Mouse (Mus musculus) CH12.LX (cell line): ENCODE measurements at regions not wholly inside any gene's neighbourhood (a gene's known extent, or its start where the extent isn't known, plus 50 kb on each side); places are given as distances from the start of the nearest gene placed in this dataset.

Experiments
- DNase-seq: peaks from one replicate; pipeline ENCODE4 v3.0.0-alpha.2; 2013; ENCODE audit errors: extremely low read depth
- H3K27ac ChIP-seq: 2 replicates; pipeline ENCODE4 v1.5.1; 2012; ENCODE audit warnings: low read depth, mild to moderate bottlenecking, control low read depth, moderate library complexity; ENCODE audit not compliant: insufficient read depth
- H3K27me3 ChIP-seq: replicated peaks from 2 replicates; pipeline ENCODE3; 2012; ENCODE audit warnings: inconsistent platforms
- H3K36me3 ChIP-seq, 2 experiments: replicated peaks in 1 of 2; 2 replicates each; pipeline versions ENCODE3 to v1.6.1; 2012; ENCODE audit warnings: inconsistent platforms in 1 of 2, low read length in 1 of 2, mild to moderate bottlenecking in 1 of 2, mixed read lengths in 1 of 2, moderate library complexity in 1 of 2; ENCODE audit not compliant: control insufficient read depth in 1 of 2, insufficient read depth in 1 of 2
- H3K4me1 ChIP-seq, 2 experiments: 2 replicates each; pipeline ENCODE4 v1.6.1; 2012; ENCODE audit warnings: inconsistent platforms in 1 of 2, moderate library complexity in 1 of 2; ENCODE audit not compliant: insufficient read depth in 2 of 2, control insufficient read depth in 1 of 2
- H3K4me2 ChIP-seq: 2 replicates; pipeline ENCODE4 v1.6.1; 2012; ENCODE audit warnings: low read depth, mild to moderate bottlenecking, control low read depth; ENCODE audit not compliant: poor library complexity, insufficient read depth, severe bottlenecking
- H3K4me3 ChIP-seq, 3 experiments: fragments of 150-350 bp in 1 of 3; sonication (generic) in 1 of 3; replicated peaks in 1 of 3; 2 replicates each; pipeline versions ENCODE3 to v1.5.1; 2011 to 2012; ENCODE audit warnings: low read depth in 2 of 3, low read length in 2 of 3, mild to moderate bottlenecking in 2 of 3, moderate library complexity in 2 of 3, control low read depth in 1 of 3, improper control_type of control experiment in 1 of 3, inconsistent platforms in 1 of 3, mixed read lengths in 1 of 3; ENCODE audit not compliant: poor library complexity in 1 of 3
- H3K79me2 ChIP-seq: replicated peaks from 2 replicates; pipeline ENCODE4 v1.6.1; 2012; ENCODE audit warnings: mild to moderate bottlenecking, moderate library complexity; ENCODE audit not compliant: control insufficient read depth, poor library complexity, insufficient read depth, severe bottlenecking; ENCODE audit errors: extremely low read depth
- H3K9ac ChIP-seq: 2 replicates; pipeline ENCODE4 v1.6.1; 2012; ENCODE audit warnings: low read depth, mild to moderate bottlenecking, control low read depth, moderate library complexity; ENCODE audit not compliant: insufficient read depth
- H3K9me3 ChIP-seq: replicated peaks from 2 replicates; pipeline ENCODE3; 2012; ENCODE audit warnings: low read length, inconsistent platforms, mixed read lengths
- CHD1 ChIP-seq: IDR thresholded peaks from 2 replicates; pipeline ENCODE4 v1.6.1; 2012; ENCODE audit warnings: low read depth, low read length, improper control_type of control experiment, inconsistent platforms
- CHD2 ChIP-seq: IDR thresholded peaks from 2 replicates; pipeline ENCODE4 v1.6.1; 2011; ENCODE audit warnings: low read length, improper control_type of control experiment
- CTCF ChIP-seq, 2 experiments: IDR thresholded peaks in 1 of 2; conservative IDR thresholded peaks in 1 of 2; 2 replicates each; pipeline ENCODE4 v1.5.1; 2011 to 2012; ENCODE audit warnings: low read depth in 2 of 2, low read length in 2 of 2, improper control_type of control experiment in 1 of 2, inconsistent platforms in 1 of 2, mild to moderate bottlenecking in 1 of 2, moderate library complexity in 1 of 2
- ELF1 ChIP-seq: IDR thresholded peaks from 2 replicates; pipeline ENCODE4 v1.6.1; 2014; ENCODE audit warnings: low read depth, mild to moderate bottlenecking, inconsistent platforms, low read length, improper control_type of control experiment
- ETS1 ChIP-seq: conservative IDR thresholded peaks from 2 replicates; pipeline ENCODE4 v1.6.1; 2012; ENCODE audit warnings: low read depth, mild to moderate bottlenecking, inconsistent platforms, low read length, improper control_type of control experiment, moderate library complexity
- GABPA ChIP-seq: IDR thresholded peaks from 2 replicates; pipeline ENCODE4 v1.6.1; 2012; ENCODE audit warnings: low read depth, low read length, improper control_type of control experiment, inconsistent platforms; ENCODE audit not compliant: insufficient replicate concordance
- JUND ChIP-seq: conservative IDR thresholded peaks from 2 replicates; pipeline ENCODE4 v1.6.1; 2011; ENCODE audit warnings: low read depth, low read length, improper control_type of control experiment
- MAX ChIP-seq: IDR thresholded peaks from 2 replicates; pipeline ENCODE4 v1.6.1; 2011; ENCODE audit warnings: low read length, improper control_type of control experiment
- NELFE ChIP-seq: IDR thresholded peaks from 2 replicates; pipeline ENCODE4 v1.6.1; 2011; ENCODE audit warnings: low read depth, low read length, improper control_type of control experiment
- RCOR1 ChIP-seq: conservative IDR thresholded peaks from 2 replicates; pipeline ENCODE4 v1.6.1; 2012; ENCODE audit warnings: low read depth, mild to moderate bottlenecking, inconsistent platforms, low read length, improper control_type of control experiment
- SIN3A ChIP-seq: IDR thresholded peaks from 2 replicates; pipeline ENCODE4 v1.6.1; 2012; ENCODE audit warnings: low read length, improper control_type of control experiment, inconsistent platforms
- SMC3 ChIP-seq: IDR thresholded peaks from 2 replicates; pipeline ENCODE4 v1.6.1; 2011; ENCODE audit warnings: low read depth, low read length, improper control_type of control experiment
- TBP ChIP-seq: conservative IDR thresholded peaks from 2 replicates; pipeline ENCODE4 v1.6.1; 2011; ENCODE audit warnings: low read depth, low read length, improper control_type of control experiment
- UBTF ChIP-seq: IDR thresholded peaks from 2 replicates; pipeline ENCODE4 v1.6.1; 2012; ENCODE audit warnings: low read depth, mild to moderate bottlenecking, inconsistent platforms, low read length, improper control_type of control experiment, moderate library complexity
- USF1 ChIP-seq: IDR thresholded peaks from 2 replicates; pipeline ENCODE4 v1.6.1; 2014; ENCODE audit warnings: low read depth, mild to moderate bottlenecking, inconsistent platforms, low read length, improper control_type of control experiment
- USF2 ChIP-seq: conservative IDR thresholded peaks from 2 replicates; pipeline ENCODE4 v1.6.1; 2011; ENCODE audit warnings: low read depth, low read length, improper control_type of control experiment
- ZMIZ1 ChIP-seq: IDR thresholded peaks from 2 replicates; pipeline ENCODE4 v1.6.1; 2012; ENCODE audit warnings: low read depth, mild to moderate bottlenecking, inconsistent platforms, low read length, improper control_type of control experiment
- dilution Hi-C: fragments of 300-500 bp; cut with MboI; formaldehyde crosslinking; loops from 2 replicates; pipeline ENCODE4 v1.14.3; 2020; ENCODE audit warnings: low sequenced_read_pairs; ENCODE audit not compliant: extremely low pct_unique_long_range_greater_than_20kb, extremely low pct_ligation_motif_present
- in situ Hi-C: fragments of 300-500 bp; cut with MboI; formaldehyde crosslinking; loops from 3 replicates; pipeline ENCODE4 v1.14.3; 2019; ENCODE audit warnings: low sequenced_read_pairs, low pct_ligation_motif_present, low pct_unique_long_range_greater_than_20kb, mixed read lengths

DNA sequence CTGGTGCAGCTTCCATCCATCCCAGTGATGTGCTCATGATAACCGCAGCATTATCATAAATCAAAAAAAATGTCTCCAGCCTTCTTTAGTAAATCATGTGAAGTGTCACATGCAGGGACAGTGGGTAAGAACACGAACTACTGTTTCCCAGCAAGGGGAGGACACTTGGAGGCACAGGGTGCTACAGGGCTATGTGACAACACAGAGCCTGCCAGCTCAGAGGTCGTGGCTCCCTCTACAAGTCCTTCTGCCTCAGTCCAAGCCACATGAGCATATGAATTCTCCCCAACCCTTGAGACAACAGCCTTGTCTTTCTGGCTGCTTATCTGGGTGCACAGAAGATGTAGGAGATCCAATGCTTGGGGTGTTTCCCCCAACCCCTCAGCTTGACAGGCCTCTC is 93.7 kb upstream of the Atp6ap2 start:
- Histone ChIP-seq H3K27me3 (no peaks in the 10 kb centered on the region), H3K4me3 (no peak overlapping the region), H3K27ac (no peak overlapping the region), H3K79me2 (no peaks in the 10 kb centered on the region), H3K4me2 (no peak overlapping the region), H3K9ac (no peak overlapping the region), H3K36me3 (no peaks in the 10 kb centered on the region), H3K9me3 (no peaks in the 10 kb centered on the region), H3K4me1 (no peaks in the 10 kb centered on the region)
- in situ Hi-C loops (no loop called here), dilution Hi-C loops (no loop called here)
- no peak for TF ChIP-seq NELFE
- TF ChIP-seq ZMIZ1 = no peak
- TF ChIP-seq GABPA = no peak
- DNase-seq = no peak

DNA sequence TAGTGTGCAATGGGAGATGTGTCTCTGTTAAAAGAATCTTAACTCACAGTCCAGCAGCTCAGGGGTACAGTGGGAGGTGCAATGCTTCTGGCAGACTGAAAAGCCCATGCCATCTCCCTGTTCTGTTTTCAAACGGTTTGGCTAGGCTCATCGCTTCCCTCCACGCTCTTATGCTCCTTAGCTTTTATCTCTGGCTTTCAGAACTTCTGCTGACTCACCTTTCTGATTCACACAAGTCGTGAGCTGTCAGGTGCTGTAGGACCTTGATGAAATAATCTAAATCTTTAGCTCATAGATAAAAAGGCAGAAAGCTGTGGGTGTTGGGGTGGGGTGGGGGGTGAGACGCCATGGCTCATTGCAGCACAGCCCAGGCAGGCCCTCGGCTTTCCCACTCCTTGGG is 93.1 kb upstream of the Atp6ap2 start:
- Histone ChIP-seq H3K4me2 (no peak overlapping the region), H3K4me3 (no peak overlapping the region), H3K27ac (no peak overlapping the region), H3K36me3 (no peaks in the 10 kb centered on the region), H3K27me3 (no peaks in the 10 kb centered on the region), H3K79me2 (no peaks in the 10 kb centered on the region), H3K4me1 (no peaks in the 10 kb centered on the region), H3K9me3 (no peaks in the 10 kb centered on the region), H3K9ac (no peak overlapping the region)
- dilution Hi-C loops = no loop called here
- no peak for TF ChIP-seq RCOR1
- no peak for TF ChIP-seq NELFE
- no peak for TF ChIP-seq USF1
- TF ChIP-seq UBTF = no peak
- no peak for TF ChIP-seq CHD1
- TF ChIP-seq TBP = no peak
- TF ChIP-seq USF2 = no peak
- no peak for TF ChIP-seq CHD2
- no peak for TF ChIP-seq MAX
- no peak for TF ChIP-seq SMC3
- no peak for TF ChIP-seq SIN3A
- no peak for TF ChIP-seq ELF1
- TF ChIP-seq JUND = no peak
- no peak for TF ChIP-seq ETS1
- TF ChIP-seq CTCF (conservative IDR thresholded peaks at IDR 0.05 in 1 of 2, IDR thresholded peaks at IDR 0.05 in 1 of 2; ENCODE audit: low read depth in 2 of 2, low read length in 2 of 2) = no peak
- DNase-seq = no peak
- in situ Hi-C loops = no loop called here
